Mouse (Mus musculus): Measurements from ENCODE around the gene Asap2. TPM values are rescaled to one million over a fixed set of nuclear protein-coding genes. Genes with fewer than 3 reads are reported as not detected.

The Asap2 gene
- polyA plus RNA-seq, 1 experiment from 2014 or later, result 16.7 TPM

- Histone ChIP-seq H3K9ac (replicated peaks; ENCODE audit: low read length) (no peak overlapping the region), H3K4me3 (replicated peaks; ENCODE audit: low read depth, low read length) (no peak overlapping the region), H3K27me3 (ENCODE audit: control insufficient read depth, insufficient read depth, low read length) (no peaks in the 10 kb centered on the region), H3K4me1 (ENCODE audit: control insufficient read depth, insufficient read depth, low read length) (peaks cover 15% of the 10 kb centered on the region; the same call in 1 of the 2 replicates), H3K36me3 (ENCODE audit: control insufficient read depth, insufficient read depth, low read length) (no peaks in the 10 kb centered on the region), H3K4me2 (ENCODE audit: low read length) (no peak overlapping the region), H3K27ac (replicated peaks; ENCODE audit: low read depth, low read length) (0 out of 2 replicates have a peak overlapping the region, but pooled peaks have one; percentile 4), H3K9me3 (ENCODE audit: control insufficient read depth, low read length) (no peaks in the 10 kb centered on the region)
- ATAC-seq (ENCODE audit: low FRiP score, low TSS enrichment), result no peak
- WGBS, result 73% methylated on average over 4 of the region's 4 CpGs
- no peak for DNase-seq
These were observed 149.3 kb downstream of the Asap2 start for GRCm38 (mm10) chr12:21139560-21139959.

- Histone ChIP-seq H3K4me3 (replicated peaks; ENCODE audit: low read depth, low read length) (no peak overlapping the region), H3K36me3 (ENCODE audit: control insufficient read depth, insufficient read depth, low read length) (no peaks in the 10 kb centered on the region), H3K4me1 (ENCODE audit: control insufficient read depth, insufficient read depth, low read length) (peaks cover 13% of the 10 kb centered on the region; the same call in 1 of the 2 replicates), H3K4me2 (ENCODE audit: low read length) (no peak overlapping the region), H3K27me3 (ENCODE audit: control insufficient read depth, insufficient read depth, low read length) (no peaks in the 10 kb centered on the region), H3K9me3 (ENCODE audit: control insufficient read depth, low read length) (no peaks in the 10 kb centered on the region), H3K9ac (replicated peaks; ENCODE audit: low read length) (no peak overlapping the region), H3K27ac (replicated peaks; ENCODE audit: low read depth, low read length) (0 out of 2 replicates have a peak overlapping the region, but pooled peaks have one; percentile 4)
- no peak for DNase-seq
- WGBS, result 92% methylated on average over 14 of the region's 14 CpGs
- ATAC-seq (ENCODE audit: low FRiP score, low TSS enrichment), result no peak
These were observed 149.9 kb downstream of the Asap2 start for GRCm38 (mm10) chr12:21140153-21140552.

- Histone ChIP-seq H3K4me3 (replicated peaks; ENCODE audit: low read depth, low read length) (no peak overlapping the region), H3K4me2 (ENCODE audit: low read length) (no peak overlapping the region), H3K36me3 (ENCODE audit: control insufficient read depth, insufficient read depth, low read length) (no peaks in the 10 kb centered on the region), H3K27ac (replicated peaks; ENCODE audit: low read depth, low read length) (no peak overlapping the region), H3K9me3 (ENCODE audit: control insufficient read depth, low read length) (no peaks in the 10 kb centered on the region), H3K9ac (replicated peaks; ENCODE audit: low read length) (no peak overlapping the region), H3K27me3 (ENCODE audit: control insufficient read depth, insufficient read depth, low read length) (no peaks in the 10 kb centered on the region), H3K4me1 (ENCODE audit: control insufficient read depth, insufficient read depth, low read length) (peaks cover 13% of the 10 kb centered on the region; the same call in 1 of the 2 replicates)
- 95% methylated on average over 6 of the region's 6 CpGs for WGBS
- no peak for DNase-seq
- ATAC-seq (ENCODE audit: low FRiP score, low TSS enrichment), result no peak
These were observed 150.6 kb downstream of the Asap2 start for GRCm38 (mm10) chr12:21140741-21141308.

GRCm38 (mm10) chr12:21141691-21142300 is 151.5 kb downstream of the Asap2 start:
- no peak for DNase-seq

GRCm38 (mm10) chr12:21142489-21143254 is 152.4 kb downstream of the Asap2 start:
- Histone ChIP-seq H3K4me1 (ENCODE audit: control insufficient read depth, insufficient read depth, low read length) (peaks cover 13% of the 10 kb centered on the region; the same call in 1 of the 2 replicates), H3K4me2 (ENCODE audit: low read length) (no peak overlapping the region), H3K27ac (replicated peaks; ENCODE audit: low read depth, low read length) (no peak overlapping the region), H3K9me3 (ENCODE audit: control insufficient read depth, low read length) (no peaks in the 10 kb centered on the region), H3K27me3 (ENCODE audit: control insufficient read depth, insufficient read depth, low read length) (no peaks in the 10 kb centered on the region), H3K36me3 (ENCODE audit: control insufficient read depth, insufficient read depth, low read length) (no peaks in the 10 kb centered on the region), H3K9ac (replicated peaks; ENCODE audit: low read length) (no peak overlapping the region), H3K4me3 (replicated peaks; ENCODE audit: low read depth, low read length) (no peak overlapping the region)
- 87% methylated on average over 9 of the region's 9 CpGs for WGBS
- DNase-seq (no peak), ATAC-seq (ENCODE audit: low FRiP score, low TSS enrichment) (no peak)

More at GRCm38 (mm10) chr12:21141691-21142300, 151.5 kb downstream of the Asap2 start:
- 92% methylated on average over 5 of the region's 5 CpGs for WGBS
- Histone ChIP-seq H3K36me3 (ENCODE audit: control insufficient read depth, insufficient read depth, low read length) (no peaks in the 10 kb centered on the region), H3K27me3 (ENCODE audit: control insufficient read depth, insufficient read depth, low read length) (no peaks in the 10 kb centered on the region), H3K4me1 (ENCODE audit: control insufficient read depth, insufficient read depth, low read length) (peaks cover 13% of the 10 kb centered on the region; the same call in 1 of the 2 replicates), H3K9me3 (ENCODE audit: control insufficient read depth, low read length) (no peaks in the 10 kb centered on the region), H3K4me3 (replicated peaks; ENCODE audit: low read depth, low read length) (no peak overlapping the region), H3K9ac (replicated peaks; ENCODE audit: low read length) (no peak overlapping the region), H3K4me2 (ENCODE audit: low read length) (no peak overlapping the region), H3K27ac (replicated peaks; ENCODE audit: low read depth, low read length) (no peak overlapping the region)
- no peak for ATAC-seq (ENCODE audit: low FRiP score, low TSS enrichment)

- Histone ChIP-seq H3K4me1 (ENCODE audit: control insufficient read depth, insufficient read depth, low read length) (peaks cover 8% of the 10 kb centered on the region; the same call in 1 of the 2 replicates), H3K36me3 (ENCODE audit: control insufficient read depth, insufficient read depth, low read length) (no peaks in the 10 kb centered on the region), H3K9me3 (ENCODE audit: control insufficient read depth, low read length) (no peaks in the 10 kb centered on the region), H3K4me3 (replicated peaks; ENCODE audit: low read depth, low read length) (no peak overlapping the region), H3K9ac (replicated peaks; ENCODE audit: low read length) (no peak overlapping the region), H3K27me3 (ENCODE audit: control insufficient read depth, insufficient read depth, low read length) (no peaks in the 10 kb centered on the region), H3K4me2 (ENCODE audit: low read length) (no peak overlapping the region), H3K27ac (replicated peaks; ENCODE audit: low read depth, low read length) (no peak overlapping the region)
- WGBS, result 88% methylated on average over 5 of the region's 5 CpGs
- no peak for ATAC-seq (ENCODE audit: low FRiP score, low TSS enrichment)
- no peak for DNase-seq
These were observed 154.3 kb downstream of the Asap2 start for GRCm38 (mm10) chr12:21144602-21145001.

GRCm38 (mm10) chr12:21145050-21145449 is 154.8 kb downstream of the Asap2 start:
- H3K9me3 ChIP-seq (ENCODE audit: control insufficient read depth, low read length), result no peaks in the 10 kb centered on the region
- no peak overlapping the region for H3K4me2 ChIP-seq (ENCODE audit: low read length)
- peaks cover 4% of the 10 kb centered on the region; the same call in 1 of the 2 replicates for H3K4me1 ChIP-seq (ENCODE audit: control insufficient read depth, insufficient read depth, low read length)
- H3K36me3 ChIP-seq (ENCODE audit: control insufficient read depth, insufficient read depth, low read length), result no peaks in the 10 kb centered on the region
- no peak overlapping the region for H3K9ac ChIP-seq (replicated peaks; ENCODE audit: low read length)
- 95% methylated on average over 5 of the region's 5 CpGs for WGBS
- DNase-seq, result no peak
- no peaks in the 10 kb centered on the region for H3K27me3 ChIP-seq (ENCODE audit: control insufficient read depth, insufficient read depth, low read length)
- no peak overlapping the region for H3K27ac ChIP-seq (replicated peaks; ENCODE audit: low read depth, low read length)
- ATAC-seq (ENCODE audit: low FRiP score, low TSS enrichment), result no peak
- H3K4me3 ChIP-seq (replicated peaks; ENCODE audit: low read depth, low read length), result no peak overlapping the region

GRCm38 (mm10) chr12:21146826-21147225 is 156.6 kb downstream of the Asap2 start:
- Histone ChIP-seq H3K27me3 (ENCODE audit: control insufficient read depth, insufficient read depth, low read length) (no peaks in the 10 kb centered on the region), H3K9me3 (ENCODE audit: control insufficient read depth, low read length) (no peaks in the 10 kb centered on the region), H3K4me3 (replicated peaks; ENCODE audit: low read depth, low read length) (no peak overlapping the region), H3K36me3 (ENCODE audit: control insufficient read depth, insufficient read depth, low read length) (no peaks in the 10 kb centered on the region), H3K9ac (replicated peaks; ENCODE audit: low read length) (no peak overlapping the region), H3K4me1 (ENCODE audit: control insufficient read depth, insufficient read depth, low read length) (no peaks in the 10 kb centered on the region), H3K4me2 (ENCODE audit: low read length) (no peak overlapping the region), H3K27ac (replicated peaks; ENCODE audit: low read depth, low read length) (no peak overlapping the region)
- WGBS, result 94% methylated on average over 4 of the region's 4 CpGs
- DNase-seq (no peak), ATAC-seq (ENCODE audit: low FRiP score, low TSS enrichment) (no peak)

Measured in midbrain, embryonic 14.5 days (tissue).